Mouse (Mus musculus) small intestine, adult 2 months (tissue): ENCODE data around the gene Rassf3.

ENCODE experiments used
- CTCF ChIP-seq: fragments of 200-500 bp; IDR thresholded peaks from 2 replicates; pipeline ENCODE4 v1.5.1; 2012; ENCODE audit warnings: low read depth, mild to moderate bottlenecking, control low read depth, inconsistent platforms, low read length, moderate library complexity, mixed read lengths; ENCODE audit not compliant: insufficient replicate concordance, insufficient read length; ENCODE audit errors: extremely low read depth
- POLR2A ChIP-seq: fragments of 200-500 bp; IDR thresholded peaks from 2 replicates; pipeline ENCODE4 v1.6.1; 2012; ENCODE audit warnings: low read depth, mild to moderate bottlenecking, control low read depth, inconsistent platforms, low read length, moderate library complexity

- TF ChIP-seq POLR2A (no peak), CTCF (no peak)
These were observed 75.1 kb downstream of the Rassf3 start for GRCm38 (mm10) chr10:121401005-121401404.
